Mouse (Mus musculus) regulatory T cell (primary cell): ENCODE measurements around the gene Mthfr.
"Not testable (repeated sequence)": the region's sequence is repeated elsewhere in the genome, so short reads cannot be mapped to it uniquely, and the experiment has no call there.

Experiments
- in situ Hi-C: fragments of 300-600 bp; cut with MboI, MseI; formaldehyde crosslinking; loops from one replicate; pipeline ENCODE4 v1.15.1; 2025; ENCODE audit warnings: high pct_unique_total_duplicates

The Mthfr gene

GRCm38 (mm10) chr4:148039254-148040028, 564 bp downstream of the Mthfr start:
- in situ Hi-C loops, result loop anchor here (10.0 kb wide), 1 partner anchor 405 kb away; the partner anchor contains the start of genes Mtor and Ubiad1

DNA sequence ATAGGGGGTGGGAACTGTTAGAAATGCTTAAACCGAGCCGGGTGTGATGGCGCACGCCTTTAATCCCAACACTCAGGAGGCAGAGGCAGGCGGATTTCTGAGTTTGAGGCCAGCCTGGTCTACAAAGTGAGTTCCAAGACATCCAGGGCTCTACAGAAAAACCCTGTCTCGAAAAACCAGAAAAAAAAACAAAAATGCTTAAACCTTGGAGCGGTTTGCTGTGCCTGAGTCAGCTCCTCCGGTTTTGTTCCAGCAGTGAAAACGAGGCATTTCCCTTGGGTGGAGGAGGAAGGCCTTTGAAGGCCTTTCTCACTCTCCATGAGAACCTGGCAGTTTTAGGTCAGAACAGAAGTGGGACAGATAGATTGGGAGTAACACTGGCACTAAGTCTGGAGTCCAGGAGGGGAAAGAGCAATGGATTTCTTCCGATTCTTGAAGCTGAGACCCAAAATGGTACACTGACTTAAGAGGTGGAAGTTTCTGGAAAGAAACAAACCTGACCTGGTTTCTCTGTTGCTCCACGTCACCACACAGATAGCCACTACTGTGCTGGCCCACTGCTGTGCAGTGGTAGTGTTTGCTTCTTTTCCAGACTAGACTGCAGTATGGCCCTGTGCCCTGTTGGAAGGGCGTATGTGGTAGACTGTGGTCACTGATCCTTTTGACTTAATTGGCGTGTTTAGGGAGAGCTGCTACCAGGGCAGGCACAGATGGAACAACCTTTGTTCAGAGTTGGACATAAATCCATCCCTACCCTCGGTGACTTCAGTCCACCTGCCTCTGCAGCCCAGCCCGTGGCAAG, 1.4 kb downstream of the Mthfr start:
- in situ Hi-C loops, result no loop called here

GRCm38 (mm10) chr4:148040933-148041610, 2.2 kb downstream of the Mthfr start:
- in situ Hi-C loops, result no loop called here

GRCm38 (mm10) chr4:148041611-148042191, 2.8 kb downstream of the Mthfr start:
- in situ Hi-C loops, result no loop called here

DNA sequence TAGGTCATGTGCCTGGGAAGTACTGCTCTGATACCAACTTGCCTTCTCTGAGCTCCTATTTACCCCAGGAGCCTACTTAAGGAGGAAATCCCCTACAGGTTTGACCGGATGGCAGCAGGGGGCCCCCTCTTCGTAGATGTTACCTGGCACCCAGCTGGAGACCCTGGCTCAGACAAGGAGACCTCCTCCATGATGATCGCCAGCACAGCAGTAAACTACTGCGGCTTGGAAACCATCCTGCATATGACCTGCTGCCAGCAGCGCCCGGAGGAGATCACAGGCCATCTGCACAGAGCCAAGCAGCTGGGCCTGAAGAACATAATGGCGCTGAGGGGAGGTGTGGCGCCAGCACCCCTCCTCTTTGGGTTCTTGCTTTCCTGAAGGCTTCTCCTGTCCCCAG, 4.5 kb downstream of the Mthfr start:
- in situ Hi-C loops, result not testable (repeated sequence)

DNA sequence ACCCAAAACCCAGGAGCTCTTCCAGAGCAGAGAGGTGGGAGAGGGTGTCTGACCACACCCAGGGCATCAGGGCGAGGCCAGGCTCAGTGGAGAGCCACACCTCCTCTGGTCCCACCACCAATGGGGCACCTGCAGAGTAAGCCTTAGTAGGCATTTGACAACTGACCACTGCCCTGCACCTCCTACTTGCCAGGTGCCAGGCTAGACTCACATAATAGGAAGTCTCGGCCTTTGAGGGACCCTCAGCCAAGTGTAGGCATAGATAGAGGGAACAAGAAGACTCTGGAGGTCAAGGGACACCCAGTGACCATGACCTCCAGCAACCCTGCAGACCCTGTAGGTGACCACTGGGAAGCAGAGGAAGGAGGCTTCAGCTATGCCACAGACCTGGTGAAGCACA, 5.2 kb downstream of the Mthfr start:
- in situ Hi-C loops, result no loop called here

DNA sequence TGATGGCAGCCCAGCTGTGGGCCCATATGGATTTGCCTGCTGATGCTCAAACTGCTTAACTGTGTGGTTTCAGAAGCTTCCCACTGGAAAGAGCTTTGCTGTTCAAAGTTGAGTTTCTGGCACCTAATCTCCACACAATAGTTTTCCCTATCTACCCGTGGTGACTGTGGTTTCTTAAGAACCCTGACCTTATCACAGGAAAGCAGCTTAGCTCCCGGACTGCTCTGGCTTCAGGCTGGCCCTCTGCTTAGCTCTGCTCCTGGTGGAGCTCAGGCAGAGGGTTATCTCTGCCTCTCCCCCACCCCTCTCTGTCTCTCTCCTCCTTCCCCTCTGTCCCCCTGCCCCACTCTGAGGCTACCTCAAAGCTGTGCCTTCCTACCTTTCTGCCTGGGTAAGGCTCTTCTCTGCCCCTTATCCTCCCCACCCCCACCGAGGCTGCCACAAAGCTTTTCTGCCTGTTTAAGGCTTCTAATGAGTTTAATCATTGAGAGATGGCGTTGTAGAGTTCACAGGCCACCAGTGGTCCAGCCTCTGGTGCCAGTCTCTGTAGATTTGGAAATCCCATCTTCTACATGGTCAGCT, 7.7 kb downstream of the Mthfr start:
- in situ Hi-C loops, result no loop called here

GRCm38 (mm10) chr4:148050396-148050914, 11.6 kb downstream of the Mthfr start:
- in situ Hi-C loops, result not testable (repeated sequence)

DNA sequence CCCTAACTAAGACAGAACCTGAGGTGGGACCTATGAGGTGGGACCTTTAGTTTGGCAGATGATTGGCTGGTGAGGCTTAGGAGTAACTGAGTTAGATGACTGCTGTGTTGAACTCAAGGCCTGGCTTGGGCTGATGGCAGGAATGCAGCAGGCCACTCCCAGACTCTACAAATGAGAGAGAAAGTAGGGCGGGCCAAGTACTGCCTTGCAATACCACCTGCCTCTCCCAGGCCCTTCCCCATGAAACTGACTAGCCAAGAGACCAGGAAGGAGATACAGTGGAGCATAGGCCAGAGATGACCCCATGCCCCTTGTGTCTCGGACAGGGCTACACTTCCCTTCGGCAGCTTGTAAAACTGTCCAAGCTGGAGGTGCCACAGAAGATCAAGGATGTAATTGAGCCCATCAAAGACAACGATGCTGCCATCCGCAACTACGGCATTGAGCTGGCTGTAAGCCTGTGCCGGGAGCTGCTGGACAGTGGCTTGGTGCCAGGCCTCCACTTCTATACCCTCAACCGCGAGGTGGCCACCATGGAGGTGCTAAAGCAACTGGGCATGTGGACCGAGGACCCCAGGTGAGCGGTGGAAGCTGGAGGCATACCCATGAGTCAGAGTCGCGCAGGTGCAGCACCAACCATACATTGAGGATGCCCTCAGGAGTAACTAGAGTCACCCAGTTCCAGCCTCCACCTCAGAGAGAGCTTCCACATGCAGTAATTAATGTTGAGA, 12.3 kb downstream of the Mthfr start:
- in situ Hi-C loops, result no loop called here

DNA sequence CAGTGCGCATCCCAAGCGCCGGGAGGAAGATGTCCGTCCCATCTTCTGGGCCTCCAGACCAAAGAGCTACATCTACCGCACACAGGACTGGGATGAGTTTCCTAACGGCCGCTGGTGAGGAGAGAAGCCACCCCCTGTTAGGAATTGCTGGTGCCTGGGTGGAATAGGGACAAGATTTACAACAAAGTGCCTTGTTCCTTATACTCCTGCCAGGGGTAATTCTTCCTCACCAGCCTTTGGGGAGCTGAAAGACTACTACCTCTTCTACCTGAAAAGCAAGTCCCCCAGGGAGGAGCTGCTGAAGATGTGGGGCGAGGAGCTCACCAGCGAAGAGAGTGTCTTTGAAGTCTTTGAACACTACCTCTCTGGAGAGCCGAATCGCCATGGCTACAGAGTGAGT, 13.0 kb downstream of the Mthfr start:
- in situ Hi-C loops, result no loop called here

GRCm38 (mm10) chr4:148052976-148053375, 14.1 kb downstream of the Mthfr start:
- in situ Hi-C loops, result no loop called here

- in situ Hi-C loops, result no loop called here
Measured at GRCm38 (mm10) chr4:148053417-148053920, 14.6 kb downstream of the Mthfr start.

GRCm38 (mm10) chr4:148054961-148055695, 16.3 kb downstream of the Mthfr start:
- in situ Hi-C loops, result no loop called here

GRCm38 (mm10) chr4:148056246-148056645, 17.4 kb downstream of the Mthfr start:
- in situ Hi-C loops, result no loop called here

- in situ Hi-C loops, result no loop called here
Measured at GRCm38 (mm10) chr4:148056801-148057200, 17.9 kb downstream of the Mthfr start.

DNA sequence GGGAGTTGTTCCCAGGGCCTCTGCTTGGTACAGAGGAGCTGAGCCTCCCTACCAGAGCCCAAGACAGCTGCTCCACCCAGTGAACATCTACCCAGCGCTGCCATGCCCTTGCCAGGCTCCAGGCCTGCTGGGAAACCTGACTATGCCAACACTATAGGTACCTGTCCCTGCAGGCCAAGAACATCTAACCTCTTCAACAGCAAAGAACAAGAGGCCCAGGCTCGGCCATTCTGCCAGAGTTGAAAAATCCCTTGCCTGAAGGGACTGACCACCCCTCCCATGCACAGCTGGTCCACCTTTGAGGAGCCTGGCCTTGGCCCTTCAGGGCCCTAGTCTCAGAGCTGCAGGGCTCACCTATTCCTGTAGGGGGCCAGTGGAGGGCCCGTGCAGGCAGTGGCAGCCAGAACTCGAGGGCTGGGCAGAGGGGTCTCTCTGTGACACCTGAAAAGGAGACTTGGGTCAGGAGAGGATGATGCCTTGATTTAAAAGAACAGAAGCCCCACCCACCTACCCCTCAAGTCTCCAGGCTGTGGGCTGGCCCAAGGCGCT, 18.9 kb downstream of the Mthfr start:
- in situ Hi-C loops, result no loop called here

GRCm38 (mm10) chr4:148058218-148058819, 19.4 kb downstream of the Mthfr start:
- in situ Hi-C loops, result no loop called here

GRCm38 (mm10) chr4:148058993-148059392, 20.1 kb downstream of the Mthfr start:
- in situ Hi-C loops, result no loop called here
